Mouse (Mus musculus) adrenal gland, postnatal 25 days (tissue): ENCODE results near the gene Smim9. TPM values are rescaled to one million over a fixed set of nuclear protein-coding genes. Genes with fewer than 3 reads are reported as not detected.

ENCODE experiments used
- DNase-seq: peaks from one replicate; pipeline ENCODE4 v3.0.0; 2021; ENCODE audit warnings: mixed read lengths
- long read RNA-seq: library from polyadenylated mRNA; stranded (forward); transcript quantifications from one replicate; pipeline ENCODE4 v2.0.0, GENCODE M21; 2021
- total RNA-seq: library from RNA; stranded (reverse); gene quantifications from 2 replicates; pipeline ENCODE4 v1.2.3, GENCODE M21; 2021

The Smim9 gene
- total RNA-seq: not detected in 2 replicates
- long read RNA-seq: 0 reads

GRCm38 (mm10) chrX:75163670-75164069 lies at the start of gene Smim9:
TSS of gene Smim9 (minus strand) at chrX:75163770.
- no peak for DNase-seq

GRCm38 (mm10) chrX:75155576-75156243 lies 7.9 kb downstream of the Smim9 start:
- DNase-seq: peak; percentile 49

GRCm38 (mm10) chrX:75152249-75152648 lies 11.3 kb downstream of the Smim9 start:
- no peak for DNase-seq

- no peak for DNase-seq
Observed at GRCm38 (mm10) chrX:75150304-75150703, 13.3 kb downstream of the Smim9 start.

GRCm38 (mm10) chrX:75148414-75148813 lies 15.2 kb downstream of the Smim9 start:
- no peak for DNase-seq

- DNase-seq: peak; percentile 31
Observed at GRCm38 (mm10) chrX:75143124-75143555, 20.4 kb downstream of the Smim9 start.

- DNase-seq: no peak
Observed at GRCm38 (mm10) chrX:75138182-75138581, 25.4 kb downstream of the Smim9 start.

- no peak for DNase-seq
Observed at GRCm38 (mm10) chrX:75137729-75138128, 25.8 kb downstream of the Smim9 start.

- DNase-seq: no peak
Observed at GRCm38 (mm10) chrX:75136938-75137337, 26.6 kb downstream of the Smim9 start.

GRCm38 (mm10) chrX:75130467-75131160 lies 33.0 kb downstream of the Smim9 start, which contains the start of gene Mpp1:
TSS of gene Mpp1 (minus strand) at chrX:75131016.
- peak; percentile 78 for DNase-seq

GRCm38 (mm10) chrX:75129474-75129873 lies 34.1 kb downstream of the Smim9 start:
- no peak for DNase-seq

GRCm38 (mm10) chrX:75128333-75128980 lies 35.1 kb downstream of the Smim9 start:
- no peak for DNase-seq

- no peak for DNase-seq
Observed at GRCm38 (mm10) chrX:75126893-75127292, 36.7 kb downstream of the Smim9 start.

GRCm38 (mm10) chrX:75125606-75126005 lies 38.0 kb downstream of the Smim9 start:
- DNase-seq: no peak

GRCm38 (mm10) chrX:75115550-75115949 lies 48.0 kb downstream of the Smim9 start:
- DNase-seq: no peak

GRCm38 (mm10) chrX:75102293-75102692 lies 61.3 kb downstream of the Smim9 start:
- DNase-seq: no peak

- no peak for DNase-seq
Observed at GRCm38 (mm10) chrX:75098799-75099198, 64.8 kb downstream of the Smim9 start.

- DNase-seq: peak; percentile 10
Observed at GRCm38 (mm10) chrX:75096163-75096770, 67.3 kb downstream of the Smim9 start.
